Mouse (Mus musculus): Measurements from ENCODE around the gene Gas7. TPM values are rescaled to one million over a fixed set of nuclear protein-coding genes. Genes with fewer than 3 reads are reported as not detected.

The Gas7 gene
- polyA plus RNA-seq, 1 experiment = 239 TPM

- H3K27ac ChIP-seq (ENCODE audit: insufficient read depth, low read length) = no peak overlapping the region
- H3K4me1 ChIP-seq (ENCODE audit: control insufficient read depth, insufficient read depth, low read length) = peaks cover 3% of the 10 kb centered on the region
- H3K4me3 ChIP-seq (ENCODE audit: insufficient read depth, low read length) = no peak overlapping the region
- TF ChIP-seq POLR2A (IDR thresholded peaks at IDR 0.05; ENCODE audit: extremely low read depth, insufficient read depth, low read length) (no peak), CTCF (IDR thresholded peaks at IDR 0.05; ENCODE audit: extremely low read depth, insufficient read depth, low read length) (no peak)
Measured at GRCm38 (mm10) chr11:67559522-67559921, 104.3 kb downstream of the Gas7 start.

- H3K4me1 ChIP-seq (ENCODE audit: control insufficient read depth, insufficient read depth, low read length) = peaks cover 3% of the 10 kb centered on the region
- no peak overlapping the region for H3K4me3 ChIP-seq (ENCODE audit: insufficient read depth, low read length)
- H3K27ac ChIP-seq (ENCODE audit: insufficient read depth, low read length) = no peak overlapping the region
- TF ChIP-seq CTCF (IDR thresholded peaks at IDR 0.05; ENCODE audit: extremely low read depth, insufficient read depth, low read length) (no peak), POLR2A (IDR thresholded peaks at IDR 0.05; ENCODE audit: extremely low read depth, insufficient read depth, low read length) (no peak)
Measured at GRCm38 (mm10) chr11:67561631-67562030, 106.4 kb downstream of the Gas7 start.

- H3K27ac ChIP-seq (ENCODE audit: insufficient read depth, low read length) = no peak overlapping the region
- no peak overlapping the region for H3K4me3 ChIP-seq (ENCODE audit: insufficient read depth, low read length)
- no peak for TF ChIP-seq POLR2A (IDR thresholded peaks at IDR 0.05; ENCODE audit: extremely low read depth, insufficient read depth, low read length)
- TF ChIP-seq CTCF (IDR thresholded peaks at IDR 0.05; ENCODE audit: extremely low read depth, insufficient read depth, low read length) = no peak
- peaks cover 3% of the 10 kb centered on the region; the same call in 1 of the 2 replicates for H3K4me1 ChIP-seq (ENCODE audit: control insufficient read depth, insufficient read depth, low read length)
Measured at GRCm38 (mm10) chr11:67563141-67563540, 107.9 kb downstream of the Gas7 start.

- peaks cover 2% of the 10 kb centered on the region; the same call in 1 of the 2 replicates for H3K4me1 ChIP-seq (ENCODE audit: control insufficient read depth, insufficient read depth, low read length)
- TF ChIP-seq CTCF (IDR thresholded peaks at IDR 0.05; ENCODE audit: extremely low read depth, insufficient read depth, low read length) (no peak), POLR2A (IDR thresholded peaks at IDR 0.05; ENCODE audit: extremely low read depth, insufficient read depth, low read length) (no peak)
- H3K4me3 ChIP-seq (ENCODE audit: insufficient read depth, low read length) = no peak overlapping the region
- no peak overlapping the region for H3K27ac ChIP-seq (ENCODE audit: insufficient read depth, low read length)
Measured at GRCm38 (mm10) chr11:67564003-67564637, 108.9 kb downstream of the Gas7 start.

- TF ChIP-seq POLR2A (IDR thresholded peaks at IDR 0.05; ENCODE audit: extremely low read depth, insufficient read depth, low read length) (no peak), CTCF (IDR thresholded peaks at IDR 0.05; ENCODE audit: extremely low read depth, insufficient read depth, low read length) (no peak)
- Histone ChIP-seq H3K4me1 (ENCODE audit: control insufficient read depth, insufficient read depth, low read length) (peaks cover 3% of the 10 kb centered on the region; the same call in 1 of the 2 replicates), H3K4me3 (ENCODE audit: insufficient read depth, low read length) (no peak overlapping the region), H3K27ac (ENCODE audit: insufficient read depth, low read length) (peak overlapping the region; percentile 62)
Measured at GRCm38 (mm10) chr11:67565512-67565911, 110.3 kb downstream of the Gas7 start.

- TF ChIP-seq CTCF (IDR thresholded peaks at IDR 0.05; ENCODE audit: extremely low read depth, insufficient read depth, low read length) (no peak), POLR2A (IDR thresholded peaks at IDR 0.05; ENCODE audit: extremely low read depth, insufficient read depth, low read length) (no peak)
- H3K4me1 ChIP-seq (ENCODE audit: control insufficient read depth, insufficient read depth, low read length) = peaks cover 5% of the 10 kb centered on the region
- H3K4me3 ChIP-seq (ENCODE audit: insufficient read depth, low read length) = no peak overlapping the region
- H3K27ac ChIP-seq (ENCODE audit: insufficient read depth, low read length) = no peak overlapping the region
Measured at GRCm38 (mm10) chr11:67566704-67567103, 111.5 kb downstream of the Gas7 start.

GRCm38 (mm10) chr11:67567184-67567583, 111.9 kb downstream of the Gas7 start:
- TF ChIP-seq CTCF (IDR thresholded peaks at IDR 0.05; ENCODE audit: extremely low read depth, insufficient read depth, low read length) (no peak), POLR2A (IDR thresholded peaks at IDR 0.05; ENCODE audit: extremely low read depth, insufficient read depth, low read length) (no peak)
- H3K4me1 ChIP-seq (ENCODE audit: control insufficient read depth, insufficient read depth, low read length) = peaks cover 5% of the 10 kb centered on the region
- H3K27ac ChIP-seq (ENCODE audit: insufficient read depth, low read length) = no peak overlapping the region
- no peak overlapping the region for H3K4me3 ChIP-seq (ENCODE audit: insufficient read depth, low read length)

- no peak for TF ChIP-seq POLR2A (IDR thresholded peaks at IDR 0.05; ENCODE audit: extremely low read depth, insufficient read depth, low read length)
- no peak for TF ChIP-seq CTCF (IDR thresholded peaks at IDR 0.05; ENCODE audit: extremely low read depth, insufficient read depth, low read length)
- Histone ChIP-seq H3K4me1 (ENCODE audit: control insufficient read depth, insufficient read depth, low read length) (peaks cover 5% of the 10 kb centered on the region), H3K4me3 (ENCODE audit: insufficient read depth, low read length) (no peak overlapping the region), H3K27ac (ENCODE audit: insufficient read depth, low read length) (no peak overlapping the region)
Measured at GRCm38 (mm10) chr11:67567991-67568390, 112.8 kb downstream of the Gas7 start.

- H3K4me1 ChIP-seq (ENCODE audit: control insufficient read depth, insufficient read depth, low read length) = peaks cover 6% of the 10 kb centered on the region
- H3K27ac ChIP-seq (ENCODE audit: insufficient read depth, low read length) = no peak overlapping the region
- TF ChIP-seq CTCF (IDR thresholded peaks at IDR 0.05; ENCODE audit: extremely low read depth, insufficient read depth, low read length) (no peak), POLR2A (IDR thresholded peaks at IDR 0.05; ENCODE audit: extremely low read depth, insufficient read depth, low read length) (no peak)
- H3K4me3 ChIP-seq (ENCODE audit: insufficient read depth, low read length) = no peak overlapping the region
Measured at GRCm38 (mm10) chr11:67568815-67569214, 113.6 kb downstream of the Gas7 start.

- Histone ChIP-seq H3K4me3 (ENCODE audit: insufficient read depth, low read length) (peak overlapping the region; percentile 26), H3K27ac (ENCODE audit: insufficient read depth, low read length) (peak overlapping the region; percentile 22), H3K4me1 (ENCODE audit: control insufficient read depth, insufficient read depth, low read length) (peaks cover 6% of the 10 kb centered on the region)
- TF ChIP-seq POLR2A (IDR thresholded peaks at IDR 0.05; ENCODE audit: extremely low read depth, insufficient read depth, low read length) = no peak
- no peak for TF ChIP-seq CTCF (IDR thresholded peaks at IDR 0.05; ENCODE audit: extremely low read depth, insufficient read depth, low read length)
Measured at GRCm38 (mm10) chr11:67570947-67571346, 115.7 kb downstream of the Gas7 start.
